Mouse (Mus musculus) lung, embryonic 15.5 days (tissue): ENCODE measurements around the gene H3f3a. TPM values are rescaled to one million over a fixed set of nuclear protein-coding genes. Genes with fewer than 3 reads are reported as not detected.

Experiments used
- ATAC-seq: fragments of 200-750 bp; cut with Nextera tagmentation; 2 replicates; pipeline ENCODE4 v1.8.0; 2017; ENCODE audit warnings: moderate number of reproducible peaks, borderline replicate concordance; ENCODE audit not compliant: low FRiP score, low TSS enrichment; ENCODE audit errors: extremely low read depth
- H3K27ac ChIP-seq: fragments of 300-500 bp; sonication (generic); 2 replicates; pipeline ENCODE4 v1.5.1; 2015; ENCODE audit warnings: moderate library complexity, mild to moderate bottlenecking, inconsistent platforms
- H3K27me3 ChIP-seq: fragments of 300-500 bp; sonication (generic); 2 replicates; pipeline ENCODE4 v1.6.1; 2015; ENCODE audit warnings: inconsistent platforms
- H3K36me3 ChIP-seq: fragments of 300-500 bp; sonication (generic); 2 replicates; pipeline ENCODE4 v1.6.1; 2015; ENCODE audit warnings: inconsistent platforms
- H3K4me1 ChIP-seq: fragments of 300-500 bp; sonication (generic); 2 replicates; pipeline ENCODE4 v1.6.1; 2015; ENCODE audit warnings: inconsistent platforms
- H3K4me2 ChIP-seq: fragments of 300-500 bp; sonication (generic); 2 replicates; pipeline ENCODE4 v1.6.1; 2015; ENCODE audit warnings: inconsistent platforms, mild to moderate bottlenecking, moderate library complexity
- H3K4me3 ChIP-seq: fragments of 300-500 bp; sonication (generic); 2 replicates; pipeline ENCODE4 v1.5.1; 2015; ENCODE audit warnings: mild to moderate bottlenecking, inconsistent platforms
- H3K9ac ChIP-seq: fragments of 300-500 bp; sonication (generic); 2 replicates; pipeline ENCODE4 v1.6.1; 2015; ENCODE audit warnings: inconsistent platforms
- H3K9me3 ChIP-seq: fragments of 300-500 bp; sonication (generic); 2 replicates; pipeline ENCODE4 v1.6.1; 2016; ENCODE audit warnings: inconsistent platforms
- WGBS: fragments of 180-500 bp; shearing (Covaris S2); methylation state at CpG from one replicate; pipeline ENCODE4 v1.1.7; 2015; 5-methylcytosine and 5-hydroxymethylcytosine counted together
- polyA plus RNA-seq: library from polyadenylated mRNA; unstranded; fragments of >200 nt; fragmentation: Nextera tagmentation; extraction: Ambion mirVana; gene quantifications from 2 replicates; pipeline ENCODE4 v1.2.1, GENCODE M21; 2015

H3f3a gene
- polyA plus RNA-seq, 1 experiment from 2014 or later, result 2,584 TPM

DNA sequence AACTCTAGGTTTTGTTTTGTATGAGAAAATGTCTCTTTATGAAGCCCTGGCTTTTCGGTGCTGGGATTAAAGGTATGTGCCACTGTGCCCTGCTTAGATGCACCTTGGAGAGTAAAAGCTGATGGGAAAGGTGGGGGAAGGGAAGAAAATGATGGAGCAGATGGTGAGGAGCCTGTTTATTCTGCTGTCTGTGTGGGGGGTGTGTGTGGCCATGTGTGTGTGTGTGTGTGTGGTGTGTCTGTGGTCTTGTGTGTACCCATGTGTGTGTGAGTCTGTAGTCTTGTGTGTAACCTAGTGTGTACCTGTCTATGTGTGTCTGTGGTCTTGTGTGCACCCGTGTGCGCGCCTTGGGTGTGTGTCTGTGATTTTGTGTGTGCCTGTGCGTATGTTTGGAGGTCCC is 15.1 kb downstream of the H3f3a start:
- Histone ChIP-seq H3K27ac (no peak overlapping the region), H3K27me3 (no peaks in the 10 kb centered on the region), H3K9ac (no peak overlapping the region), H3K4me2 (no peak overlapping the region), H3K36me3 (peaks cover 33% of the 10 kb centered on the region), H3K4me3 (no peak overlapping the region), H3K9me3 (no peaks in the 10 kb centered on the region), H3K4me1 (peaks cover 7% of the 10 kb centered on the region)
- ATAC-seq, result no peak
- 91% methylated on average over 5 of the region's 5 CpGs for WGBS

- peak overlapping the region; percentile 11 for H3K9ac ChIP-seq
- H3K9me3 ChIP-seq, result no peaks in the 10 kb centered on the region
- peaks cover 10% of the 10 kb centered on the region for H3K4me1 ChIP-seq
- peak overlapping the region; percentile 40 for H3K4me3 ChIP-seq
- H3K27me3 ChIP-seq, result no peaks in the 10 kb centered on the region
- peak; percentile 87; the same call in 1 of the 2 replicates for ATAC-seq
- H3K27ac ChIP-seq, result no peak overlapping the region
- 2% methylated on average over 21 of the region's 21 CpGs for WGBS
- peak overlapping the region; percentile 85 for H3K4me2 ChIP-seq
- H3K36me3 ChIP-seq, result no peaks in the 10 kb centered on the region
These were observed 19.6 kb downstream of the H3f3a start for GRCm38 (mm10) chr1:180794170-180794569.

- peaks cover 10% of the 10 kb centered on the region for H3K4me1 ChIP-seq
- no peaks in the 10 kb centered on the region for H3K27me3 ChIP-seq
- 8% methylated on average over 18 of the region's 18 CpGs for WGBS
- H3K4me3 ChIP-seq, result peak overlapping the region; percentile 40
- H3K9me3 ChIP-seq, result no peaks in the 10 kb centered on the region
- H3K9ac ChIP-seq, result peak overlapping the region; percentile 11
- H3K4me2 ChIP-seq, result peak overlapping the region; percentile 85
- H3K27ac ChIP-seq, result no peak overlapping the region
- H3K36me3 ChIP-seq, result no peaks in the 10 kb centered on the region
- peak; percentile 31; the same call in 1 of the 2 replicates for ATAC-seq
These were observed 20.2 kb downstream of the H3f3a start for GRCm38 (mm10) chr1:180793445-180794117.

GRCm38 (mm10) chr1:180792814-180793213 is 20.9 kb downstream of the H3f3a start:
- Histone ChIP-seq H3K4me3 (no peak overlapping the region), H3K4me2 (no peak overlapping the region), H3K27ac (no peak overlapping the region), H3K36me3 (no peaks in the 10 kb centered on the region), H3K4me1 (peaks cover 10% of the 10 kb centered on the region), H3K27me3 (no peaks in the 10 kb centered on the region), H3K9ac (no peak overlapping the region), H3K9me3 (no peaks in the 10 kb centered on the region)
- 86% methylated on average over 4 of the region's 4 CpGs for WGBS
- no peak for ATAC-seq

- no peak overlapping the region for H3K4me3 ChIP-seq
- no peaks in the 10 kb centered on the region for H3K27me3 ChIP-seq
- no peak overlapping the region for H3K27ac ChIP-seq
- 75% methylated on average over 14 of the region's 14 CpGs for WGBS
- peaks cover 10% of the 10 kb centered on the region for H3K4me1 ChIP-seq
- H3K9ac ChIP-seq, result no peak overlapping the region
- H3K36me3 ChIP-seq, result no peaks in the 10 kb centered on the region
- H3K9me3 ChIP-seq, result no peaks in the 10 kb centered on the region
- H3K4me2 ChIP-seq, result no peak overlapping the region
- ATAC-seq, result no peak
These were observed 21.8 kb downstream of the H3f3a start for GRCm38 (mm10) chr1:180791821-180792480.

GRCm38 (mm10) chr1:180783580-180783928 is 30.2 kb downstream of the H3f3a start:
- peaks cover 8% of the 10 kb centered on the region; the same call in 1 of the 2 replicates for H3K4me1 ChIP-seq
- ATAC-seq, result no peak

GRCm38 (mm10) chr1:180782906-180783579 is 30.7 kb downstream of the H3f3a start:
- Histone ChIP-seq H3K9ac (no peak overlapping the region), H3K27me3 (no peaks in the 10 kb centered on the region), H3K4me2 (no peak overlapping the region), H3K36me3 (no peaks in the 10 kb centered on the region), H3K4me1 (peaks cover 8% of the 10 kb centered on the region; the same call in 1 of the 2 replicates), H3K27ac (no peak overlapping the region), H3K4me3 (no peak overlapping the region), H3K9me3 (no peaks in the 10 kb centered on the region)
- WGBS, result 44% methylated on average over 9 of the region's 9 CpGs
- ATAC-seq, result no peak

More at GRCm38 (mm10) chr1:180783580-180783928, 30.2 kb downstream of the H3f3a start:
- H3K9me3 ChIP-seq, result no peaks in the 10 kb centered on the region
- H3K4me2 ChIP-seq, result no peak overlapping the region
- H3K4me3 ChIP-seq, result no peak overlapping the region
- no peaks in the 10 kb centered on the region for H3K27me3 ChIP-seq
- H3K9ac ChIP-seq, result no peak overlapping the region
- H3K27ac ChIP-seq, result no peak overlapping the region
- WGBS, result 41% methylated on average over 3 of the region's 3 CpGs
- H3K36me3 ChIP-seq, result no peaks in the 10 kb centered on the region

- no peak overlapping the region for H3K4me2 ChIP-seq
- no peaks in the 10 kb centered on the region for H3K9me3 ChIP-seq
- ATAC-seq, result no peak
- no peak overlapping the region for H3K27ac ChIP-seq
- H3K27me3 ChIP-seq, result no peaks in the 10 kb centered on the region
- 80% methylated on average over 5 of the region's 5 CpGs for WGBS
- H3K4me1 ChIP-seq, result peaks cover 18% of the 10 kb centered on the region
- no peaks in the 10 kb centered on the region for H3K36me3 ChIP-seq
- no peak overlapping the region for H3K4me3 ChIP-seq
- no peak overlapping the region for H3K9ac ChIP-seq
These were observed 32.5 kb downstream of the H3f3a start for GRCm38 (mm10) chr1:180781250-180781649.

GRCm38 (mm10) chr1:180780291-180780690 is 33.5 kb downstream of the H3f3a start:
- no peaks in the 10 kb centered on the region for H3K9me3 ChIP-seq
- no peak overlapping the region for H3K4me2 ChIP-seq
- no peak for ATAC-seq
- H3K9ac ChIP-seq, result no peak overlapping the region
- H3K4me1 ChIP-seq, result peaks cover 25% of the 10 kb centered on the region
- no peak overlapping the region for H3K27ac ChIP-seq
- no peaks in the 10 kb centered on the region for H3K27me3 ChIP-seq
- H3K4me3 ChIP-seq, result no peak overlapping the region
- WGBS, result 86% methylated on average over 8 of the region's 8 CpGs
- no peaks in the 10 kb centered on the region for H3K36me3 ChIP-seq

DNA sequence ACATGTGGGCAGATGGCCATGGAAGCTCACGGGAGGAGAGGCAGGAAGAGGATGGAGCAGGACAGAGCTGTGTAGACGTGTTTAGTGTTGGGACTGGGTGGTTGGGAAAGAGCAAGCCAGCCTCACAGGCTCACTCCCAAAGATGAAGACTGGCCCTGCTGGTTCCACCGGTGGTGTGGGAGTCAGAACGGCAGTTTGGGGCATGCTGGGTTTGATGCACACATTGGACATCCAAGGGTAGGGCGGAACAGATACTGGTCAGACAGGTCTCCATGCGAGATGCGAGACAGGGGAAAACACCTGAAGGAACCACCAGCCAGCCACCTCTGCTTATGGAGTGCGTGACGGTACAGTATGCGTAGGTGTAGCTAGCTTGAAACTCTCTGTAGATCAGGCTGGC is 34.8 kb downstream of the H3f3a start:
- H3K27me3 ChIP-seq, result no peaks in the 10 kb centered on the region
- H3K9me3 ChIP-seq, result no peaks in the 10 kb centered on the region
- peak overlapping the region; percentile 77; the same call in 1 of the 2 replicates for H3K4me3 ChIP-seq
- H3K4me2 ChIP-seq, result peak overlapping the region; percentile 97
- H3K9ac ChIP-seq, result no peak overlapping the region
- no peak for ATAC-seq
- no peak overlapping the region for H3K27ac ChIP-seq
- WGBS, result 62% methylated on average over 10 of the region's 10 CpGs
- H3K36me3 ChIP-seq, result no peaks in the 10 kb centered on the region
- peaks cover 25% of the 10 kb centered on the region for H3K4me1 ChIP-seq

DNA sequence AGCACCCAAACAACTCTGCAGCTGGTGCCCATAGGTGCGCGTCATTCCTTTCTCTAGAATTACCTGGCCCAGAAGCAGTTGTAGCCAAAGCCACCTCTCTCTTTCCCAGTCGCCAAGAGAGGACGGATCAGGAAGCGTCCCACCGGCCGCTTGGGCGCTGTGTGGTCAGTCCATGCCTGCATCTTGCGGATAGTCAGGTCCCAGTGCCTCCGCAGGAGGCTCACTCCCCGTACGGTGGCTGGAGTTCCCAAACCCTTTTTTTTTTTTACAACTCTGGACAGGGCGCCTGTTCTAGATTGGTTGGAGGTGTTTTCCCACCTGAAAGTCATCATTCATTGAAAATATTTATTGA is 35.4 kb downstream of the H3f3a start:
- ATAC-seq, result peak; percentile 47
- Histone ChIP-seq H3K4me3 (peak overlapping the region; percentile 77), H3K4me2 (peak overlapping the region; percentile 97), H3K9me3 (no peaks in the 10 kb centered on the region), H3K4me1 (peaks cover 22% of the 10 kb centered on the region), H3K27me3 (no peaks in the 10 kb centered on the region), H3K27ac (peak overlapping the region; percentile 98), H3K36me3 (no peaks in the 10 kb centered on the region), H3K9ac (peak overlapping the region; percentile 89)
- WGBS, result under 1% methylated on average over 13 of the region's 13 CpGs
